Mouse (Mus musculus) B cell, adult 67 days (primary cell): ENCODE measurements around the gene Sec14l5. TPM values are rescaled to one million over a fixed set of nuclear protein-coding genes. Genes with fewer than 3 reads are reported as not detected.

Experiments
- total RNA-seq, 2 experiments: library from RNA; stranded (reverse); gene quantifications; 4 replicates each; pipeline ENCODE4 v1.2.4; 2023

Sec14l5 gene
- under 1 TPM; 0.09 to 0.24 TPM for total RNA-seq

DNA sequence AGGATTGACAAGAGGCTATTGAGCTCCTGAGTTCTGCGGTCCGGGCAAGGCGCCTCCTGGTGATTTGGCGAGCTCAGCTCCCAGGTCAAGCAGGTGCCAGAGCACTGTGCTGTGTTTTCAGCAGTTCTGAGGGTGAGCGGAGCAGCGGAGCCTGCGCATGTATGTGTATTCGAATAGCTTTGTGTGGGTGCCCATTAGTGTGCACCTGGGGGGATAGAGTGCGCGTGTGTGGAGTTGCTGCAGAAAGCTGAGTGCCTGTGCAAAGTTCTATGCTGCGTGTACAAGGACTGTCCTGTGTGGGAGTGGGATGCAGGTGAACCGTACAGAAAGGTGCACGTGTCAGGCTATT lies at the start of gene Sec14l5:
Sec14l5 (plus strand) TSS at position 73 of the 349 bp plus-strand sequence.

DNA sequence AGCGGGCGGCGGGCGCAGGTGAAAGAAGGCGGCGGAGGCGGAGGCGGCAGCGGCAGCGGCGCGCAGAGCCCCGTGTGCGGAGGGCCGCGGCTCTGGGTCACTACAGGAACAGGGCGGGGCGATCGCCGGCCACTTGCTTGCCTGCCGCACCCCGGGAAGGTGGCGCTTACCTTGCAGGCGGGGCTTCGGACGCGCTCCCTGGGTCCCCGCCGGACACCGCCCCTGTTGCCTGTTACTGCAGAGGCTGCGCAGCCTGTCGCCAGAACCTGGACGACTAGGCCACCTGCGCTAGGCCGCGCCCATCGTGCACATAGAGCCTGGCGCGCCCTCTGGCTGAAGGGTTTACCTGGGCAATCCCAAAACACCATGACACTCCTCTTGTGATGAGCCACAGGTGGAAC lies 14.5 kb upstream of the Sec14l5 start, which contains the start of gene Ppl:
Ppl (minus strand) TSS at position 21 of the 401 bp plus-strand sequence.

DNA sequence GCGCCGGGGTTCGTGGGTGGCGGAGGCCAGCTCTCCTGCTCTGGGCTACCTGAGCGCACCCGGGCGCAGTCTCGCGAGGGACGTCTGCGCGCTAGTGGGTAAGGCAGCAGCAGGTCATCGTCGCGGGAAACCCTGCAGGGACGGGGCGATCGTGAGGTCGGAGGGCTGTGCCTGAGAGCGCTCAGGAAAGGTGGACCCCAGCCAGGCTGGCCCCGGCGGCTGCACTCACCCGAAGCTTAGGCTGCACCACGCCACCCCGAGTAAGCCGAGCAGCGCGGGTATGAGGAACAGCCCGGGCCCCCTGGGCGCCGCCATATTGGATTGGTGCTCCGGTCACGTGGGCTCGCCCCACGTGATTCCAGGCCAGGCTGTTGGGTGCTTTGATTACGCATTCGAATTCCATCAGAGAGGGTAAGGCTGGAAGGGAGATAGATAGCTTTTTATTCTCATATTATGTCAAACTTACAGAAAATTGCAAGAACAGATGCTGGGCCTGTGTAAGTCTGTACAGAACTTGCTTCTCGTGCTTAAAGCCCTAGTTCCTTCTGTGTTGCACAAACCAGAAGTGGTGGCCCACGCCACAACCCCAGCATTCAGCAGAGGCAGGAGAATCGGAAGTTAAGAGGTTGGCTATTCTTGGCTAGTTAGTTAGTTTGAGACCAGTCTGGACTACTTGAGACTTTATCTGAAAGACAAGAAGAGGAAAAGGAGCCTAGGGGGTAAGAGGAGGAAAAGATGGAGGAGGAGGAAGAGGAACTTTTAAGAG lies 56.9 kb downstream of the Sec14l5 start, which contains the start of gene Nagpa:
Nagpa (minus strand) TSS at position 345 of the 766 bp plus-strand sequence.

DNA sequence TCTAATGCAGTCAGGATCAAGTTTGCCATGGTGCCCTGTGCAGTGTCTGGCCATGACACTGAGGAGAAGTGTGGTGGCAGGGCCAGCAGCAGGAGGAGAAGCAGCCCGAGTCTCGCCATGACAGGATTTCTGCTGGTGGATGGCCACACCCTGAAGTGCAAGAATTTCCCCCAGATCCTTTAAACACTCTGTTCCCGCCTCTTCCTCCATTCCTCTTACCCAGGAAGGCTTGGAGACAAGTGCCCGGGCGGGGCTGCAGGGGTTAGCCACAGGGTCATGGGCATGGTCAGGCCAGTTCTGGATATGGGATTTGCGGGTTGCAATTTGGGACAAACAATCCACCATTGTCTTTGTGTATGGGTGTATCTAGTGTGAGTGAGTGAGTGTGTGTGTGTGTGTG lies 75.2 kb downstream of the Sec14l5 start, which contains the start of gene AU021092:
AU021092 (minus strand) TSS at position 160 of the 400 bp plus-strand sequence.

DNA sequence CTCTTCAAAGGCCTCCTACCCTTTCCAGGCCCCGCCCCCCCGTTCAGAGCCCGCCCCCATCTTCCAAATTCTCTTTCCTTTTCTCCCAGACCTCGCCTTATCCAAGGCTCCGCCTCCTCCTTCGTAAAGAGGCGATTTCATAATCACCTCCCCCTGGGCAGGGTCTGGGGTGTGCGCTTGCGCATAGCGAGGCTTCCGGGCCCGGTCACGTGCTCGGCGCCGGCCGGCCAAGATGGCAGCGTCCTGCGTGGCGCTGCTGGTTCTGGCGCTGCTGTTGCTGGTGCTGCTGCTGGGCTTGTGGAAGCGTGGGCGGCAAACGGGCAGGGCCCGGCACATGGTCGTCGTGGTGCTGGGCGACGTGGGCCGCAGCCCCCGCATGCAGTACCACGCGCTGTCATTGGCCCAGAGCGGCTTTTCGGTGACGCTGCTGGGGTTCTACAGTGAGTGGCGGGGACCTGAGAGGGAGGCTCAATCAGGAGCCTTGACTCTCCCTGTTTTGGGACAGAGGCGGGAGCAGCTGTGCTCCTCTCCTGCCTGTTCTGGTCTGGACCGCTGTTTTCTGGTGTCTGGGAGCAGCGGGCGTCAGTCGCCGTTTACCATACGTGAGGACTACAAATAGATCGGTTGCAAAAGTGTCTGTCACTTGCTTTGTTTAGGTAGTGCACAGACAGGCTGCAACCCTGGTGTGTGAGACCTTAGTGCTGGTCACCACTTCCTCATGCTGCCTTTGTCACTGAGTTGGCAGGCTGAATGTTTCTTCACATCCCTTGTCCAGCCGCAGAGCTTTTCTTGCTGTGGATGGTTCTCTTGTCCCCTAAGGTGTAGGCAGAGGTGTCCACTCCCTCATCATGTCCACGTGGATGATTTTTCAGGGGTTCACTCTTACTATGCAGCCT lies 86.8 kb downstream of the Sec14l5 start, which contains the start of gene Alg1:
Alg1 (plus strand) TSS at position 204 of the 896 bp plus-strand sequence.

Other genes with a start within 250 kb of the Sec14l5 start
- gene Nudt16l1, start 208.3 kb upstream of the Sec14l5 start, total RNA-seq, result 10 to 100 TPM; 48.0 to 66.5 TPM
- 10 to 100 TPM; 97.4 to 99.5 TPM for gene Anks3, start 182.9 kb upstream of the Sec14l5 start, total RNA-seq
- not detected for gene Sept12, start 149.3 kb upstream of the Sec14l5 start, total RNA-seq
- not detected for gene Smim22, start 139.8 kb upstream of the Sec14l5 start, total RNA-seq
- gene Rogdi, start 133.6 kb upstream of the Sec14l5 start, total RNA-seq, result 100 to 1,000 TPM; 112 to 123 TPM
- 100 to 1,000 TPM; 147 to 159 TPM for gene Glyr1, start 97.2 kb upstream of the Sec14l5 start, total RNA-seq
- 10 to 100 TPM; 77.1 to 82.6 TPM for gene Ubn1, start 97.1 kb upstream of the Sec14l5 start, total RNA-seq
- gene Ppl, start 14.7 kb upstream of the Sec14l5 start, total RNA-seq, result 1 to 10 TPM; 7.5 to 7.9 TPM
- gene Nagpa, start 56.9 kb downstream of the Sec14l5 start, total RNA-seq, result 10 to 100 TPM; 30.2 to 40.0 TPM
- gene AU021092, start 75.2 kb downstream of the Sec14l5 start, total RNA-seq, result not detected
- gene Alg1, start 86.5 kb downstream of the Sec14l5 start, total RNA-seq, result 10 to 100 TPM; 40.5 to 43.1 TPM
- 10 to 100 TPM; 16.8 to 23.3 TPM for gene Eef2kmt, start 108.9 kb downstream of the Sec14l5 start, total RNA-seq